Mouse (Mus musculus) NIH3T3 (cell line): Measurements from ENCODE around the gene Psmd13.
"Not testable (repeated sequence)": the region's sequence is repeated elsewhere in the genome, so short reads cannot be mapped to it uniquely, and the experiment has no call there.

Source experiments
- DNase-seq: peaks from one replicate; pipeline ENCODE4 v3.0.0-alpha.2; 2012; ENCODE audit warnings: low read depth

Gene Psmd13

GRCm38 (mm10) chr7:140856785-140857549, 24.8 kb upstream of the Psmd13 start, which contains the start of gene Ric8a:
TSS of gene Ric8a (plus strand) at chr7:140856957.
- DNase-seq: peak; percentile 89

GRCm38 (mm10) chr7:140857550-140858505, 23.9 kb upstream of the Psmd13 start, which contains the start of gene Bet1l:
TSS of gene Bet1l (minus strand) at chr7:140857577.
- no peak for DNase-seq

GRCm38 (mm10) chr7:140858746-140859145, 23.0 kb upstream of the Psmd13 start:
- DNase-seq: no peak

- DNase-seq: no peak
Observed at GRCm38 (mm10) chr7:140859997-140860396, 21.8 kb upstream of the Psmd13 start.

- no peak for DNase-seq
Observed at GRCm38 (mm10) chr7:140860728-140861127, 21.0 kb upstream of the Psmd13 start.

GRCm38 (mm10) chr7:140864761-140865160, 17.0 kb upstream of the Psmd13 start:
- DNase-seq: no peak

- no peak for DNase-seq
Observed at GRCm38 (mm10) chr7:140874224-140874623, 7.5 kb upstream of the Psmd13 start.

GRCm38 (mm10) chr7:140877364-140877763, 4.4 kb upstream of the Psmd13 start:
- no peak for DNase-seq

GRCm38 (mm10) chr7:140879355-140879754, 2.4 kb upstream of the Psmd13 start:
- DNase-seq: no peak

- DNase-seq: no peak
Observed at GRCm38 (mm10) chr7:140880419-140880818, 1.3 kb upstream of the Psmd13 start.

- no peak for DNase-seq
Observed at GRCm38 (mm10) chr7:140880865-140881515, 778 bp upstream of the Psmd13 start.

GRCm38 (mm10) chr7:140882469-140882803, 668 bp downstream of the Psmd13 start:
- DNase-seq: no peak

GRCm38 (mm10) chr7:140890636-140891035, 8.9 kb downstream of the Psmd13 start:
- DNase-seq: not testable (repeated sequence)

- DNase-seq: no peak
Observed at GRCm38 (mm10) chr7:140894031-140894430, 12.3 kb downstream of the Psmd13 start.

GRCm38 (mm10) chr7:140894611-140895010, 12.8 kb downstream of the Psmd13 start:
- no peak for DNase-seq

- DNase-seq: no peak
Observed at GRCm38 (mm10) chr7:140897863-140898262, 16.1 kb downstream of the Psmd13 start.

GRCm38 (mm10) chr7:140899121-140899520, 17.4 kb downstream of the Psmd13 start:
- no peak for DNase-seq

- no peak for DNase-seq
Observed at GRCm38 (mm10) chr7:140900220-140900619, 18.5 kb downstream of the Psmd13 start, which contains the start of gene Cox8b. TSS of gene Cox8b (minus strand) at chr7:140900446.

GRCm38 (mm10) chr7:140902036-140902875, 20.5 kb downstream of the Psmd13 start:
- no peak for DNase-seq

- peak; percentile 84 for DNase-seq
Observed at GRCm38 (mm10) chr7:140903212-140903611, 21.4 kb downstream of the Psmd13 start.

GRCm38 (mm10) chr7:140905642-140906081, 23.9 kb downstream of the Psmd13 start:
- DNase-seq: no peak
